16 mouse cellular contexts compared by ENCODE assay signal in genomic region chr6:32437219-32437618, GRCm38 (mm10).
DNase-seq lines count a peak whose midpoint lies in the region; ATAC-seq and TF ChIP-seq lines count a peak whose summit lies in the region.
"Had no signal": no experiment of that assay in that cellular context is flagged by ENCODE, and none has a peak within 500 bp of the region (broad histone marks: within the 10 kb centered on the region; RNA-seq: fewer than 3 reads in every experiment).

No protein-coding gene starts in this region.

- no peak overlapping the region for H3K4me3 ChIP-seq in heart, embryonic 15.5 days
- no peak overlapping the region for H3K4me3 ChIP-seq in stomach, postnatal 0 days (ENCODE audit: low read depth, low read length)
- H3K4me3 ChIP-seq in forebrain, postnatal 0 days (ENCODE audit: low read depth, low read length) = no peak overlapping the region
- H3K4me3 ChIP-seq: limb, embryonic 13.5 days; lung, embryonic 15.5 days; midbrain, embryonic 12.5 days; neural tube, embryonic 12.5 days had no signal

- H3K9ac ChIP-seq in heart, embryonic 15.5 days = no peak overlapping the region
- no peak overlapping the region for H3K9ac ChIP-seq in stomach, postnatal 0 days (ENCODE audit: low read length)
- H3K9ac ChIP-seq in forebrain, postnatal 0 days = no peak overlapping the region
- H3K9ac ChIP-seq: hindbrain, embryonic 14.5 days; limb, embryonic 13.5 days; lung, embryonic 15.5 days; midbrain, embryonic 12.5 days; neural tube, embryonic 12.5 days had no signal

- H3K36me3 ChIP-seq in heart, embryonic 15.5 days = no peaks in the 10 kb centered on the region
- H3K36me3 ChIP-seq in stomach, postnatal 0 days (ENCODE audit: control insufficient read depth, insufficient read depth, low read length) = no peaks in the 10 kb centered on the region
- H3K36me3 ChIP-seq in forebrain, postnatal 0 days (ENCODE audit: insufficient read depth) = no peaks in the 10 kb centered on the region
- H3K36me3 ChIP-seq: limb, embryonic 13.5 days; lung, embryonic 15.5 days; midbrain, embryonic 12.5 days; neural tube, embryonic 12.5 days had no signal

- TF ChIP-seq CTCF in stomach, postnatal 0 days (IDR thresholded peaks at IDR 0.05; ENCODE audit: low read depth) = no peak
- TF ChIP-seq CTCF in forebrain, postnatal 0 days (IDR thresholded peaks at IDR 0.05; ENCODE audit: low read depth) = no peak

- ATAC-seq in heart, embryonic 15.5 days (replicated peaks; ENCODE audit: insufficient number of reproducible peaks, insufficient read depth, low FRiP score, low read depth) = 0 out of 2 replicates have a peak, but pooled peaks have one; percentile 27
- no peak for ATAC-seq in stomach, postnatal 0 days (ENCODE audit: low FRiP score, low TSS enrichment)
- ATAC-seq in forebrain, postnatal 0 days = no peak
- ATAC-seq: Patski had no signal

- H3K4me2 ChIP-seq in heart, embryonic 15.5 days = no peak overlapping the region
- H3K4me2 ChIP-seq in stomach, postnatal 0 days (replicated peaks; ENCODE audit: low read depth) = no peak overlapping the region
- H3K4me2 ChIP-seq in forebrain, postnatal 0 days (ENCODE audit: low read depth) = no peak overlapping the region
- H3K4me2 ChIP-seq: hindbrain, embryonic 14.5 days; limb, embryonic 13.5 days; lung, embryonic 15.5 days; midbrain, embryonic 12.5 days; neural tube, embryonic 12.5 days had no signal

- no peak for TF ChIP-seq EP300 in stomach, postnatal 0 days (optimal IDR thresholded peaks at IDR 0.05)

- H3K4me1 ChIP-seq in heart, embryonic 15.5 days (replicated peaks) = peaks cover 20% of the 10 kb centered on the region
- H3K4me1 ChIP-seq in stomach, postnatal 0 days (replicated peaks; ENCODE audit: control insufficient read depth, insufficient read depth) = no peaks in the 10 kb centered on the region
- H3K4me1 ChIP-seq in forebrain, postnatal 0 days (ENCODE audit: insufficient read depth) = no peaks in the 10 kb centered on the region
- H3K4me1 ChIP-seq: midbrain, embryonic 12.5 days; neural tube, embryonic 12.5 days had no signal

- WGBS in heart, embryonic 15.5 days = 31% methylated on average over 6 of the region's 6 CpGs
- 62% methylated on average over 6 of the region's 6 CpGs for WGBS in stomach, postnatal 0 days
- WGBS in forebrain, postnatal 0 days = 45% methylated on average over 6 of the region's 6 CpGs

- peak overlapping the region; percentile 2; the same call in 1 of the 2 replicates for H3K27ac ChIP-seq in heart, embryonic 15.5 days
- H3K27ac ChIP-seq in stomach, postnatal 0 days (replicated peaks) = no peak overlapping the region
- no peak overlapping the region for H3K27ac ChIP-seq in forebrain, postnatal 0 days (ENCODE audit: low read depth, low read length)
- H3K27ac ChIP-seq: hindbrain, embryonic 14.5 days; limb, embryonic 13.5 days; lung, embryonic 15.5 days; midbrain, embryonic 12.5 days; neural tube, embryonic 12.5 days had no signal

- DNase-seq in right cerebral cortex, postnatal 14 days = peak; percentile 19
- no peak for DNase-seq in right cerebral cortex, postnatal 10 days (ENCODE audit: low spot score in 2 of 2)
- peak; percentile 30 to 44 for DNase-seq in layer of hippocampus, adult 8-10 months (ENCODE audit: low spot score in 2 of 2)
- DNase-seq in thymus, postnatal 14 days = no peak
- DNase-seq in stomach, postnatal 0 days (ENCODE audit: low spot score) = no peak
- DNase-seq in forebrain, postnatal 0 days = no peak
- DNase-seq: cerebellum, adult 9-11 months; kidney, adult 11 months; retina, postnatal 1 day had no signal

- H3K9me3 ChIP-seq in heart, embryonic 15.5 days (replicated peaks) = no peaks in the 10 kb centered on the region
- no peaks in the 10 kb centered on the region for H3K9me3 ChIP-seq in stomach, postnatal 0 days (ENCODE audit: control insufficient read depth, low read length)
- no peaks in the 10 kb centered on the region for H3K9me3 ChIP-seq in forebrain, postnatal 0 days (ENCODE audit: low read length)
- H3K9me3 ChIP-seq: limb, embryonic 13.5 days; lung, embryonic 15.5 days; midbrain, embryonic 12.5 days; neural tube, embryonic 12.5 days had no signal

- no peaks in the 10 kb centered on the region for H3K27me3 ChIP-seq in heart, embryonic 15.5 days
- no peaks in the 10 kb centered on the region for H3K27me3 ChIP-seq in stomach, postnatal 0 days (ENCODE audit: control insufficient read depth, insufficient read depth, low read length)
- H3K27me3 ChIP-seq in forebrain, postnatal 0 days (ENCODE audit: insufficient read depth, low read length) = no peaks in the 10 kb centered on the region
- H3K27me3 ChIP-seq: limb, embryonic 13.5 days; lung, embryonic 15.5 days; midbrain, embryonic 12.5 days; neural tube, embryonic 12.5 days; Patski had no signal

Comparison
In these comparisons a context has a peak if more than half of its experiments do, and no peak if none do; other contexts are left out.
1. DNase-seq: peak in right cerebral cortex, postnatal 14 days (single experiment) and layer of hippocampus, adult 8-10 months (2 of 2); none in right cerebral cortex, postnatal 10 days (0 of 2), thymus, postnatal 14 days (single experiment), stomach, postnatal 0 days (single experiment) and forebrain, postnatal 0 days (single experiment).